Mouse (Mus musculus) C2C12 (cell line): ENCODE measurements around the gene Grid1. TPM values are rescaled to one million over a fixed set of nuclear protein-coding genes. Genes with fewer than 3 reads are reported as not detected.
A peak's percentile ranks its signal among the peaks of the same experiment; 100 is the strongest.

ENCODE experiments used
- H3K27me3 ChIP-seq: one replicate; pipeline ENCODE4 v1.6.1; 2011; ENCODE audit not compliant: control insufficient read depth, insufficient read depth, insufficient read length
- H3K36me3 ChIP-seq: one replicate; pipeline ENCODE4 v1.6.1; 2011; ENCODE audit not compliant: control insufficient read depth, insufficient read depth
- H3K4me3 ChIP-seq: one replicate; pipeline ENCODE4 v1.5.1; 2011; ENCODE audit warnings: mild to moderate bottlenecking, control low read depth; ENCODE audit not compliant: poor library complexity, insufficient read depth, severe bottlenecking
- H3K79me2 ChIP-seq: one replicate; pipeline ENCODE4 v1.6.1; 2011; ENCODE audit not compliant: control insufficient read depth, insufficient read depth
- H3K79me3 ChIP-seq: one replicate; pipeline ENCODE4 v1.6.1; 2011; ENCODE audit warnings: low read depth, control low read depth
- H3ac ChIP-seq: one replicate; pipeline ENCODE3; 2011; ENCODE audit warnings: low read depth; ENCODE audit not compliant: control insufficient read depth, insufficient read length
- CEBPB ChIP-seq: IDR thresholded peaks from one replicate; pipeline ENCODE4 v1.6.1; 2011; ENCODE audit warnings: low read depth, mild to moderate bottlenecking, control low read depth, moderate library complexity
- CTCF ChIP-seq: IDR thresholded peaks from one replicate; pipeline ENCODE4 v1.5.1; 2011; ENCODE audit not compliant: control insufficient read depth, insufficient read depth, insufficient read length
- FOSL1 ChIP-seq: IDR thresholded peaks from one replicate; pipeline ENCODE4 v1.8.0; 2011; ENCODE audit warnings: mild to moderate bottlenecking, low read length; ENCODE audit not compliant: poor library complexity, insufficient read depth, severe bottlenecking
- MAX ChIP-seq: IDR thresholded peaks from one replicate; pipeline ENCODE4 v1.6.1; 2011; ENCODE audit warnings: mild to moderate bottlenecking, control low read depth
- MYOD1 ChIP-seq: IDR thresholded peaks from one replicate; pipeline ENCODE4 v1.6.1; 2011; ENCODE audit warnings: low read depth; ENCODE audit not compliant: control insufficient read depth, insufficient read length
- MYOG ChIP-seq: IDR thresholded peaks from one replicate; pipeline ENCODE4 v1.6.1; 2011; ENCODE audit not compliant: control insufficient read depth, insufficient read length; ENCODE audit errors: extremely low read depth
- USF1 ChIP-seq: IDR thresholded peaks from one replicate; pipeline ENCODE4 v1.6.1; 2011; ENCODE audit warnings: low read depth, mild to moderate bottlenecking, control low read depth, moderate library complexity
- polyA plus RNA-seq: library from polyadenylated mRNA; unstranded; fragments of >200 nt; fragmentation: generic; extraction: Trizol; gene quantifications from one replicate; pipeline ENCODE4 v1.2.1, GENCODE M21; 2012; ENCODE audit warnings: missing spikeins

Grid1 gene
- polyA plus RNA-seq, 1 experiment: 0.04 TPM

DNA sequence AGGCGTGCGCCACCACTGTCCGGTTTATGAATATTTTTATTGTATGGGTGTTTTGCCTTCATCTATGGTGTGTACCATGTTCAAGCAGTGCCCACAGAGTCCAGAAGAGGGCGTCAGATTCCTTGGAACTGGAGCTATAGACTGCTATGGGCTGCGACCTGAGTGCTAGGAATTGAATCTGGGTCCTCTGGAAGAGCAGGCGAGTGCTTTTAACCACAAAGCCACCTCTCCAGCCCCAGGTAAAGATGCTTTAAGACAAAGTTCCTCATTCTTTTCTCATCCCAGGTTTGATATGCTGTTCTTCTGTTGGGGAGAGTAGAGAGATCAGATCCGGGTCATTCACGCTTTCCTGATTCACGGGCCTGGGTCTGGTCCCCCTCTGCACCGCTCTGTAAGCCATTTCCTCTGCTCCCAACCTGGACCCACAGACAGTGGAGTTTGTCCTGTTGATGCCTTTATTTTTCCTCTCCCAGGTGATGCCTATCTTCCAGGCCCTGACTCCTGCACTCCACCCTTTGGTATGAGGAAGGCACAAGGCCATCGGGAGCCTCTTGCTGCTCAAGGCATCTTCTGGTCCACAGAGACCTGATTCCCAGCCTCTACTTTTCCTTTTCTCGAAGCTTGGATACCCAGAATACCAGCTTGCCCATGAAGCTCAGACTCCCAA, 43.1 kb upstream of the Grid1 start:
- Histone ChIP-seq H3K36me3 (no peaks in the 10 kb centered on the region), H3K27me3 (peaks cover 13% of the 10 kb centered on the region), H3ac (no peak overlapping the region), H3K4me3 (no peak overlapping the region), H3K79me3 (no peaks in the 10 kb centered on the region), H3K79me2 (no peaks in the 10 kb centered on the region)
- TF ChIP-seq MYOD1: no peak
- no peak for TF ChIP-seq CEBPB
- TF ChIP-seq CTCF: no peak
- no peak for TF ChIP-seq USF1

DNA sequence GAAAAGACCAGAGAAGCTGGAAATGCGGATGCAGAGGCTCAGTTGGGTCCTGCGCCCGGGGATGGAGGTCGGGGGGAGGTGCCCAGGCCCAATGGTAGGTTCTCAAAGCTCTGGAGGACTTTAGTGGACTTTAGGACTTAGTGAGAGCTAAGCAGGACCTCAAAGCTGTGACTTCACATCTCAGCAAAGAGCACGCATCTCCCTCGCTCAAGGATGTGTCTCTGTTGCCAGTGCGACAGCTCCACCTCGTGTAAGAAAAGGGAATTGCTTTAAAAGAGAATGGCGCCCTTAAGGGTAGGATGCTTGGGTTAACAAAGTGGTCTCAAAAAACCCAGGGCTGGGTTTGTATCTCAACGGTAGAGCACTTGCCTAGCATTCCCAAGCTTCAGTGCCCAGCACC, 42.1 kb upstream of the Grid1 start:
- TF ChIP-seq MYOG (no peak), MAX (peak; percentile 50), MYOD1 (no peak), CTCF (peak; percentile 54), CEBPB (no peak), FOSL1 (no peak), USF1 (no peak)
- Histone ChIP-seq H3K4me3 (no peak overlapping the region), H3K79me2 (no peaks in the 10 kb centered on the region), H3K27me3 (peaks cover 20% of the 10 kb centered on the region), H3K79me3 (no peaks in the 10 kb centered on the region), H3ac (no peak overlapping the region), H3K36me3 (no peaks in the 10 kb centered on the region)

DNA sequence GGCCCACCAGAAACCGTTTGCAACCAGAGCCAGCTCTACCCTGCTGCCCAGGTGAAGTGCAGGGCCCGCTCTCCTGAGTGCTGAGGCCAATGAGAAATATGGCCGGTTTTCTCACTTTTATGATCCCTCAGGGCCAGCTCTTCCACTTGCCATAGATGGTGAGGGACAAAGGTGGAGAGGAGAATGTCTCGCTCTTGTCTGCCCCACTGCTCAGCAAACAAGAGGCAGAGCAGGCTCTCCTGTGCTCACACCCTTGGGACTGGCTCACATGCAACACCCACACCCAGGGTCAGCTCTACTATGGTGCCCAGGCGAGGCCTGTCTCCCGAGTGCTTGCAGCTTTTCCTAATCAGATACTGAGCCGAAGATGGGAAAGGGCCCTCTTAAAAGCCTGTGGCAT, 41.1 kb upstream of the Grid1 start:
- H3K79me2 ChIP-seq: no peaks in the 10 kb centered on the region
- H3K79me3 ChIP-seq: no peaks in the 10 kb centered on the region
- peaks cover 20% of the 10 kb centered on the region for H3K27me3 ChIP-seq
- H3K36me3 ChIP-seq: no peaks in the 10 kb centered on the region
- no peak for TF ChIP-seq USF1
- TF ChIP-seq CEBPB: no peak
- TF ChIP-seq CTCF: no peak
- TF ChIP-seq MYOD1: no peak
- no peak for TF ChIP-seq FOSL1
- no peak for TF ChIP-seq MAX
- H3ac ChIP-seq: no peak overlapping the region
- H3K4me3 ChIP-seq: no peak overlapping the region

DNA sequence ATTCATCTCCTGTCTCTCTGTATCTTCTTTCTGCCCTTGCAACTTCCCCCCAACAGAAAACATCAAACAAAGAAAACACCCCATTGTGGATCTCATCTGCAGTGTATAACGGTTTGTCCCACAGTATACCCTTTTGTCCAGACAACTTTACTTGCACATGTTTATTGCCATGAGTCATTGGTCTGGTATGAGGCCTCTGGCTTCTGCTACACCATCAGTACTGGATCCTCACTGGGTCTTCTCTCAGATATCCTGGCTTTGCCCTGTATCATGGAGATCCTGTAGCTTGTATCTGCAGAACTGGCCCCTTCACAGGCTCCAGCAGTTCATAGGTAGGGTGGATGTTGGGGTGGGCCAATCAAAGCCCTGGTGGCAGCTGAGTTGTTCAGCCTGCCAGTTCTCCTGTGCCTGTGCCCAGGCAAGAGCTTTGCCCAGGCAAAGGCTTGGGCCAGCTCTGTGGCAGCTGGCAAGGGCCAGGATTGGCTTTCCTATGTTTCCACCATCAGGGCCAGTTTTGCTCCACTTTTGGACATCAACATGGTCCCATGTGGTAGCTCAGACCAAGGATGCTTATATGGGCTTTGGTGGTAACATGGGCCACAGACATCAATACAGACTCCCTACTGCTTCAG, 26.4 kb upstream of the Grid1 start:
- Histone ChIP-seq H3ac (no peak overlapping the region), H3K27me3 (no peaks in the 10 kb centered on the region), H3K79me3 (no peaks in the 10 kb centered on the region), H3K79me2 (no peaks in the 10 kb centered on the region), H3K36me3 (no peaks in the 10 kb centered on the region), H3K4me3 (no peak overlapping the region)
- TF ChIP-seq MYOG: no peak
- no peak for TF ChIP-seq MAX

DNA sequence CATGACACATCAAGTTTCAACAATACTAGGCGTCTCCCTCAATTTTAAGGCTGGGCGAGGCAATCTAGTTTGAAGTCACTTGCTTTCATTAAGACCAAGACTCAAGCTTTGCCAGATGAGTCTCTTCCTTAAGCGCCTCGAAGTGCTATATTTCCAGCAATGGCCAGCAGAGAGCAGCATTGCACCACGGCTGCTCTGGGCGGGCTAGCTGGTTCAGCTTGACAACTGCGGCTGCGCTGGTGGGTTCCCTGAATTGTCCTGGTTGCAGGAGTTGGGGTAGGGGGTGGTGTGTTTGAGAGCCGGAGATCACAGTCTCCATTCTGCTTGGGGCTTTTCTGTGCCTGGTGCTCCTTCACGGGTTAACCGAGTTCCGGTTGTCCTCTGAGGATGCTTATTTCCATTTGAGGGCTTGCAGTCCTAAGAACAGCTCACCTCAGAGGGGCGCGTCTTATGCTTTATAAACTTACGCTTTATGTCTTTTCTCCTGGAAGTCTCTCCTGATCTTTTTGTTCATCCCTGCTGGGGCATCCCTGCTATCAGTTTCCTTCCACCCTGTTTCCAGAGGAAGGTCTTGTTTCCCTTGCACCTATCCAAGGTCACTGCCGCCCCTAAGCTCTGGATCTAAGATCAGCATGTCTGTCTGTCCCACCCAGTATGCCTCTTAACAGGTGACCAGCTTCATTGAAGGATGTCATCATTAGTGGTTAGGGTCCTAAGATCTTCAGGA, 9.0 kb upstream of the Grid1 start:
- Histone ChIP-seq H3K4me3 (no peak overlapping the region), H3K79me2 (no peaks in the 10 kb centered on the region), H3K27me3 (peaks cover 4% of the 10 kb centered on the region), H3ac (no peak overlapping the region), H3K79me3 (no peaks in the 10 kb centered on the region), H3K36me3 (no peaks in the 10 kb centered on the region)
- no peak for TF ChIP-seq USF1
- peak; percentile 63 for TF ChIP-seq CTCF

DNA sequence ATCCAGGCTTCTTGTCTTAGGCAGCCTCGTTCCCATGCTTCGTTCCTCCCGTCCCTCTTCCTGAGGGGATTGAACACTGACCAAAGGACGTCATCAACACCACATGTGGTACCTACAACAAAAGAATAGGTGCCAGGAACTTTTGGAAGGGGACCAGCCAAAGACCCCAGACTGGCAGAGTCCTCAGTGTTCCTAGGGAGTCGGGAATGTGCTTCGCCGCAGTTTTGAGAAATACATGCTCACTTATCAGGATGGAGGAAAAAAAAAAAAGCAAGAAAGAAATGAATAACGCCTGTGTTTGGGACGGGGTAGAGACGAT, 8.5 kb upstream of the Grid1 start:
- Histone ChIP-seq H3ac (no peak overlapping the region), H3K4me3 (no peak overlapping the region), H3K27me3 (peaks cover 4% of the 10 kb centered on the region), H3K79me3 (no peaks in the 10 kb centered on the region), H3K36me3 (no peaks in the 10 kb centered on the region), H3K79me2 (no peaks in the 10 kb centered on the region)
- TF ChIP-seq FOSL1 (no peak), MYOG (no peak), CEBPB (no peak), CTCF (no peak), USF1 (no peak), MYOD1 (no peak), MAX (no peak)
